Mouse (Mus musculus) midbrain, embryonic 15.5 days (tissue): ENCODE data around the gene Hist1h2ae. TPM values are rescaled to one million over a fixed set of nuclear protein-coding genes. Genes with fewer than 3 reads are reported as not detected.
"Not testable (repeated sequence)": the region's sequence is repeated elsewhere in the genome, so short reads cannot be mapped to it uniquely, and the experiment has no call there.

Source experiments
- ATAC-seq: fragments of 200-750 bp; cut with Nextera tagmentation; replicated peaks from 2 replicates; pipeline ENCODE4 v1.8.0; 2017; ENCODE audit warnings: moderate TSS enrichment
- H3K27ac ChIP-seq: fragments of 300-500 bp; sonication (generic); 2 replicates; pipeline ENCODE4 v1.5.1; 2015; ENCODE audit warnings: mild to moderate bottlenecking, inconsistent platforms
- H3K27me3 ChIP-seq: fragments of 300-500 bp; sonication (generic); replicated peaks from 2 replicates; pipeline ENCODE4 v1.6.1; 2015; ENCODE audit warnings: inconsistent platforms
- H3K36me3 ChIP-seq: fragments of 300-500 bp; sonication (generic); replicated peaks from 2 replicates; pipeline ENCODE4 v1.6.1; 2015; ENCODE audit warnings: inconsistent platforms
- H3K4me1 ChIP-seq: fragments of 300-500 bp; sonication (generic); 2 replicates; pipeline ENCODE4 v1.6.1; 2015; ENCODE audit warnings: inconsistent platforms
- H3K4me2 ChIP-seq: fragments of 300-500 bp; sonication (generic); 2 replicates; pipeline ENCODE4 v1.6.1; 2015; ENCODE audit warnings: inconsistent platforms, mild to moderate bottlenecking, moderate library complexity
- H3K4me3 ChIP-seq: fragments of 300-500 bp; sonication (generic); 2 replicates; pipeline ENCODE4 v1.5.1; 2015; ENCODE audit warnings: mild to moderate bottlenecking, inconsistent platforms
- H3K9ac ChIP-seq: fragments of 300-500 bp; sonication (generic); 2 replicates; pipeline ENCODE4 v1.6.1; 2015; ENCODE audit warnings: mild to moderate bottlenecking, inconsistent platforms
- H3K9me3 ChIP-seq: fragments of 300-500 bp; sonication (generic); 2 replicates; pipeline ENCODE4 v1.6.1; 2016; ENCODE audit warnings: inconsistent platforms
- WGBS: fragments of 180-500 bp; shearing (Covaris S2); methylation state at CpG from one replicate; pipeline ENCODE4 v1.1.7; 2015; ENCODE audit warnings: mixed read lengths; 5-methylcytosine and 5-hydroxymethylcytosine counted together
- polyA plus RNA-seq: library from polyadenylated mRNA; unstranded; fragments of >200 nt; fragmentation: Nextera tagmentation; extraction: Ambion mirVana; gene quantifications from 2 replicates; pipeline ENCODE4 v1.2.1, GENCODE M21; 2015

The Hist1h2ae gene
- polyA plus RNA-seq, 1 experiment from 2014 or later = 14.8 TPM

- no peaks in the 10 kb centered on the region for H3K27me3 ChIP-seq
- peak within 1 kb of the TSS; percentile 81 for H3K27ac ChIP-seq
- ATAC-seq = peak; percentile 92
- H3K4me2 ChIP-seq = peak within 1 kb of the TSS; percentile 85
- peaks cover 45% of the 10 kb centered on the region for H3K4me1 ChIP-seq
- no peaks in the 10 kb centered on the region for H3K36me3 ChIP-seq
- peak within 1 kb of the TSS; percentile 48 for H3K4me3 ChIP-seq
- no peaks in the 10 kb centered on the region for H3K9me3 ChIP-seq
- H3K9ac ChIP-seq = peak within 1 kb of the TSS; percentile 53
- under 1% methylated on average over 43 of the region's 43 CpGs for WGBS
Observed at GRCm38 (mm10) chr13:23581408-23582218, 10.6 kb upstream of the Hist1h2ae start, which contains the start of gene Hist1h4d. TSS of gene Hist1h4d (plus strand) at chr13:23581598.

DNA sequence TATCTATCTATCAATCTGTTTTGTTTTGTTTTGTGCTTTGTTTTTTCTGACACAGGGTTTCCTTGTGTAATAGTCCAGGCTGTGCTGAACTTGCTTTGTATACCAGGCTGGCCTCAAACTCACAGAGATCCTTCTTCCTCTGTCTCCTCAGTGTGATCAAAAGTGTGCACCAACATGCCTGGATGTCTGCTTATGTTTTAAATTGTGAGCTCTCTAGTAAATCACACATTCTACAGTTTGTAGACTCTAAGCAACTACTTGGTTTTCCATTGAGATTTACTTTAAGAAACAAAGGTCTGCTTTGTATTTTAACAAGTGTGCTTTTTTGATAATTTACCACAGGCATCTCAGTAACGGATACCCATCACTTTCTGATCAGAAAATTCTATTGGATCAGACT is 6.8 kb upstream of the Hist1h2ae start:
- 97% methylated on average over 1 of the region's 1 CpGs for WGBS
- Histone ChIP-seq H3K9ac (no peak overlapping the region), H3K4me2 (no peak overlapping the region), H3K9me3 (no peaks in the 10 kb centered on the region), H3K4me1 (peaks cover 42% of the 10 kb centered on the region), H3K36me3 (no peaks in the 10 kb centered on the region), H3K27ac (no peak overlapping the region), H3K4me3 (no peak overlapping the region), H3K27me3 (no peaks in the 10 kb centered on the region)
- ATAC-seq = no peak

GRCm38 (mm10) chr13:23576906-23577639 is 6.1 kb upstream of the Hist1h2ae start:
- 0 out of 2 replicates have a peak overlapping the region, but pooled peaks have one; percentile 55 for H3K9ac ChIP-seq
- H3K4me2 ChIP-seq = peak overlapping the region; percentile 75
- no peaks in the 10 kb centered on the region for H3K27me3 ChIP-seq
- 47% methylated on average over 6 of the region's 6 CpGs for WGBS
- H3K9me3 ChIP-seq = no peaks in the 10 kb centered on the region
- peak overlapping the region; percentile 41 for H3K4me3 ChIP-seq
- no peak overlapping the region for H3K27ac ChIP-seq
- H3K36me3 ChIP-seq = no peaks in the 10 kb centered on the region
- ATAC-seq = no peak
- H3K4me1 ChIP-seq = peaks cover 42% of the 10 kb centered on the region

DNA sequence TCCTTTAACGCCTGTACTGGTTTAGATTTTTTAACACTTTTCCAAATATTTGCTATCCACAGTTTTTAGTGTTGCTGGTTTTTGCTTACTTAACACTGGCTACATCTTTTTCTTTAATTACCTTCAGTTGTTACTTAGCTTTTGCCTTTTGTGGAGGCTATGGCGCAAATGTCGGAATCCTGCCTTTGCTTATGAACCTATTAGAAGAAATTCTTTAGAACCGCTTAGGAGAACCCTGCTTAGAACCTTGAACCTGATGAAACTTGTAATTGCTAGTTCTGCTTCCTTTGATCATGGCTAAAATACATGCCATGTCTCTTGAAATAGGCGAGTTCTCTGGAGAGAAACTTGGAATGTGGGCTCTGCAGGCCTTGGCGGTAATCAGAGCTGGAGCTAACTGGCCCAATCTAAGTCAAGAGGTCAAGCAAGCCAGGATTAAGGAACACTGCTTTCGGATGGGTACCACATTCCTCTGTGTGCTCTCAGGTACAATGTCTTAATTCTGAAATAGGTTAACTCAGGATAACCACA is 5.4 kb upstream of the Hist1h2ae start:
- peaks cover 42% of the 10 kb centered on the region for H3K4me1 ChIP-seq
- H3K9ac ChIP-seq = peak overlapping the region; percentile 55
- H3K27me3 ChIP-seq = no peaks in the 10 kb centered on the region
- H3K4me3 ChIP-seq = peak overlapping the region; percentile 41
- H3K4me2 ChIP-seq = peak overlapping the region; percentile 75
- H3K9me3 ChIP-seq = no peaks in the 10 kb centered on the region
- H3K36me3 ChIP-seq = no peaks in the 10 kb centered on the region
- H3K27ac ChIP-seq = peak overlapping the region; percentile 73; the same call in 1 of the 2 replicates
- no peak for ATAC-seq
- WGBS = 5% methylated on average over 7 of the region's 7 CpGs

GRCm38 (mm10) chr13:23575864-23576313 is 4.9 kb upstream of the Hist1h2ae start:
- peak overlapping the region; percentile 41 for H3K4me3 ChIP-seq
- not testable (repeated sequence) for H3K36me3 ChIP-seq, ATAC-seq, H3K27me3 ChIP-seq, H3K9me3 ChIP-seq
- H3K4me1 ChIP-seq = peaks cover 40% of the 10 kb centered on the region
- H3K4me2 ChIP-seq = peak overlapping the region; percentile 75
- under 1% methylated on average over 11 of the region's 40 CpGs for WGBS
- H3K27ac ChIP-seq = peak overlapping the region; percentile 78
- H3K9ac ChIP-seq = peak overlapping the region; percentile 55

DNA sequence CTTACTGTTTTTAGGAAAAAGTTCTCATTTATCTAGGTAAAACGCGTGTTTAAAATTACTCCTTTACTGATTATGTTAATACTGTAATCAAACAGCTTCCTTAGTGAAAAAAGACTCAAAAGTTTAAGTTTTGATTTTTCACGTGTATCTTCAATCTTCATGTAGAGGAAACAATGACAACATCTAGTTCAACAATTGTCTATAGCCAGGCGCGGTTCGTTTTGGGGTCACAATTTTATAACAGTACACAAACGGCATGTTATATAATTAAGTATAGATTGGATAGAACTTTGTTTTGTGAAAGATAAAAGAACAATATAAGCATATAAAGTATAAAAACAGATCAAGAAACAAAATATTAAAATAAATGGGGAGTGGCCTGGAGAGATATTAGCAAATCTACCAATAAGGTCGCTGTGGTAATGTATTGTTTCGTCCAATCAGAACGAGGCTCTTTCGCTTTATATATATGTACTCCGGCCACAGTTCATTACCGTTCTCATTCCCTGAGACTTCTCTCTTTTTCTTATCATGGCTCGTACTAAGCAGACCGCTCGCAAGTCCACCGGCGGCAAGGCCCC is 4.3 kb upstream of the Hist1h2ae start, which contains the start of gene Hist1h3d:
Gene Hist1h3d (plus strand): TSS at position 493 of the 581 bp plus-strand sequence.
- ATAC-seq = peak; percentile 51
- 0% methylated on average over 18 of the region's 18 CpGs for WGBS
- peak within 1 kb of the TSS; percentile 41 for H3K4me3 ChIP-seq

GRCm38 (mm10) chr13:23574546-23575170 is 3.6 kb upstream of the Hist1h2ae start:
- Histone ChIP-seq H3K27ac (peak overlapping the region; percentile 86), H3K4me3 (peak overlapping the region; percentile 36), H3K4me2 (peak overlapping the region; percentile 75), H3K4me1 (peaks cover 42% of the 10 kb centered on the region)
- not testable (repeated sequence) for H3K9me3 ChIP-seq, H3K36me3 ChIP-seq, H3K9ac ChIP-seq, H3K27me3 ChIP-seq
- peak; percentile 3 for ATAC-seq
- WGBS = under 1% methylated on average over 14 of the region's 39 CpGs

More for the DNA sequence above, 4.3 kb upstream of the Hist1h2ae start, which contains the start of gene Hist1h3d:
- H3K36me3 ChIP-seq = no peaks in the 10 kb centered on the region
- H3K27ac ChIP-seq = peak within 1 kb of the TSS; percentile 80
- peak within 1 kb of the TSS; percentile 55 for H3K9ac ChIP-seq
- H3K4me2 ChIP-seq = peak within 1 kb of the TSS; percentile 75
- no peaks in the 10 kb centered on the region for H3K9me3 ChIP-seq
- H3K27me3 ChIP-seq = no peaks in the 10 kb centered on the region
- peaks cover 37% of the 10 kb centered on the region for H3K4me1 ChIP-seq

DNA sequence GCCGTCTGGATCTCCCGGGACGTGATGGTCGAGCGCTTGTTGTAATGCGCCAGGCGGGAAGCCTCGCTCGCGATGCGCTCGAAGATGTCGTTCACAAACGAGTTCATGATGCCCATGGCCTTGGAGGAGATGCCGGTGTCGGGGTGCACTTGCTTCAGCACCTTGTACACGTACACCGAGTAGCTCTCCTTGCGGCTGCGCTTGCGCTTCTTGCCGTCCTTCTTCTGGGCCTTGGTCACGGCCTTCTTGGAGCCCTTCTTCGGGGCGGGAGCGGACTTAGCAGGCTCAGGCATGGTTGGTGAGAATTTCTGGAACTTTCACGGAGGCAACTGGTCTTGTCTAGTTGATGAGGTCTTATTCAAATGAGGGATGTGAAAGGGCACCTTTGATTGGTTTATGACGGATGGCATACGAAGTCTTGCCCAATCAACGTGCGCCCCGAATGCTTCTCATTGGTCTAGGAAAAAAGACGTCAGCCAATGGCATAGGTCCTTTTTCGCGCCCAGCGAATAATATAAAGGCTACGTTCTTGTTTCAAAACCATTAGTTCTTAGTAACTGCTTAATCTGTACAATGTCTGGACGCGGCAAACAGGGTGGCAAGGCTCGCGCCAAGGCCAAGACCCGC is 3.0 kb upstream of the Hist1h2ae start, which contains the start of the genes Hist1h2bf and Hist1h2ad:
Gene Hist1h2bf (minus strand): TSS at position 299 of the 627 bp plus-strand sequence.
Gene Hist1h2ad (plus strand): TSS at position 484 of the 627 bp plus-strand sequence.
- peak within 1 kb of the TSS; percentile 86 for H3K27ac ChIP-seq
- H3K9me3 ChIP-seq, H3K9ac ChIP-seq, H3K36me3 ChIP-seq, H3K27me3 ChIP-seq: not testable (repeated sequence)
- peaks cover 42% of the 10 kb centered on the region for H3K4me1 ChIP-seq
- peak; percentile 92 for ATAC-seq
- peak within 1 kb of the TSS; percentile 75 for H3K4me2 ChIP-seq
- under 1% methylated on average over 42 of the region's 42 CpGs for WGBS
- H3K4me3 ChIP-seq = peak within 1 kb of the TSS; percentile 41

DNA sequence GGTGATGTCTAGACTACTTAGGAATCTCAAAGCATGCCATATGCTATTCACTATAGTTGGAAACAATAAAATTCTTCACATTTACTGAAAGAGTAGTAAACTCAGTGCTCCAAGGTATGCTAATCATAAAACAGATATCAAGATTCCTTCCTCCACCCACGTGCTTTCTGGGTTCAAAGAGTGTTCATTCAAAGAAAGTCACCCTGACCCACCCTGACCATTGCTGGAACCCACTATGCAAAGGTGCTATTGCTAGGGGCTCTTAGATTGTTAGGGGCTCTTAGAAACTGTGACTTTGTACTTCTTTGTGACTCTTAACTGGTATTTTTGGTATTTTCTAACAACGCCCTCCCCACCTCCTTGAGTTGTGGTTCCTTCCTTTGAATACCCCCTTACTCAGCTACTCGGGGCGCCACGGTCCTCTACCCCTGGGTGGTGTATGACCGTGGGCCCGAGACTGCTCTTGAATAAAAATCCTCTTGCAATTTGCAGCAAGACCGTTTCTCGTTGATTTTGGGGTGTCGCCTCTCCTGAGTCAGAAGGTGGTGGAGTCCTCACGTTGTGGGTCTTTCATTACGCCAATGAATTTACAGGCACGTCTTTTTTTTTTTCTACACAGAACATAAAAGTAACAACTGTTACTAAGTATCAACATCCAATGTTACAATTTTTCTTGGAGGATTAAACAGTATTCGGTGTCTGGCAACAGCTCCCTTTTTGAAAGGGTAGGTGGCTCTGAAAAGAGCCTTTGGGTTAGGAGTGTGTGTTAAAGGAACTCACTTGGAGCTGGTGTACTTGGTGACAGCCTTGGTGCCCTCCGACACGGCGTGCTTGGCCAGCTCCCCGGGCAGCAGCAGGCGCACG is 2.2 kb upstream of the Hist1h2ae start:
- peaks cover 42% of the 10 kb centered on the region for H3K4me1 ChIP-seq
- H3K9me3 ChIP-seq, H3K9ac ChIP-seq, H3K27me3 ChIP-seq, ATAC-seq, H3K36me3 ChIP-seq: not testable (repeated sequence)
- peak overlapping the region; percentile 86 for H3K27ac ChIP-seq
- WGBS = 8% methylated on average over 20 of the region's 20 CpGs
- peak overlapping the region; percentile 36 for H3K4me3 ChIP-seq
- peak overlapping the region; percentile 75 for H3K4me2 ChIP-seq

DNA sequence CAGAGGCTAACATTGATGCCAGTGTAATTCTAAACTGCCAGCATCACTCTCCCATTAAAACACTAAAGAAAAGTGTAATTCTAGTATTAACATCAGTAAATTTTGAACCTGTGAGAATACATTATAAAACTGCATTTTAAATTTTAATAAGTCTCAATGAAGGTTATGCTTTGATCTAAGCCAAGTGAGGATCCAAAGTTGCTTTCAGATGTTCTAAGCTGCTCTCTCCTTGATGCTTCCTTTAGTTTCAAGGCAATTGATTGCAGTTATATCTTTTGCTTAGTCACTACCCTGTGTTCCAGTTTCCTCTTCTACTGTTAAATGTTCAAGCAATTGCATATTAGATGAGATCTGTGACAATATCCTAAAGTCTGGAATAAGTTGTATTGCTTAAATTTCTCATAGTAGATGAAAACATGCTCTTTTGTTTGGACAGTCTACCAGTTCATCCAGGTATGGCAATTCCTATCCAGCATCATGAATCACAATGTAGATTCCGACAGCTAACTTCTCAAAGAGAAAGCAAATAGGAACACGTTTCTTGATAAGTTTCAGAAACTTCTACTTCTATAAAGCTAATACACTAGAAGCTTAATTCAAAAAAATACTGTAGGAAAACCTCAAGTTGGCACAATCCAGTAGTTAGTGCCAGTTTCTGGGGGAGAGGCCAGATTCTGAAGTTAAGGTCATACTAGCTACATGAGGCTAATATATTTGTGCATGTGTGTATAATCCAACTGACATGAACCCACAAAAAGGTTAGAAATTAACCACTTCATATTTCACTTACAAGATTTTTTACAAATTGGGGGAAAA is 1.4 kb upstream of the Hist1h2ae start:
- Histone ChIP-seq H3K4me2 (peak overlapping the region; percentile 75), H3K9me3 (no peaks in the 10 kb centered on the region), H3K9ac (peak overlapping the region; percentile 65; the same call in 1 of the 2 replicates), H3K4me3 (peak overlapping the region; percentile 45), H3K27ac (peak overlapping the region; percentile 96), H3K27me3 (no peaks in the 10 kb centered on the region), H3K36me3 (no peaks in the 10 kb centered on the region), H3K4me1 (peaks cover 42% of the 10 kb centered on the region)
- WGBS = 39% methylated on average over 2 of the region's 2 CpGs
- no peak for ATAC-seq
